10 mouse cellular contexts compared by ENCODE assay signal in genomic region chr8:88306511-88306910, GRCm38 (mm10). TPM values are rescaled to one million over a fixed set of nuclear protein-coding genes. Genes with fewer than 3 reads are reported as not detected.
DNase-seq lines count a peak whose midpoint lies in the region.
"Had no signal": no experiment of that assay in that cellular context is flagged by ENCODE, and none has a peak within 500 bp of the region (broad histone marks: within the 10 kb centered on the region; RNA-seq: fewer than 3 reads in every experiment).

No protein-coding gene starts in this region.

- no peaks in the 10 kb centered on the region for H3K9me3 ChIP-seq in heart, embryonic 10.5 days
- H3K9me3 ChIP-seq: neural tube, embryonic 12.5 days had no signal

- no peak overlapping the region for H3K4me3 ChIP-seq in heart, embryonic 10.5 days
- H3K4me3 ChIP-seq: neural tube, embryonic 12.5 days had no signal

- DNase-seq in heart, postnatal 4 days, result peak; percentile 60
- DNase-seq in heart, embryonic 10.5 days (ENCODE audit: low spot score), result no peak
- DNase-seq in A20 (ENCODE audit: low read depth, low spot score) (peak; percentile 22), ZHBTc4 (ENCODE audit: low read depth, low spot score) (peak; percentile 49)
- DNase-seq in lung, postnatal 10 days, result peak; percentile 63
- no peak for DNase-seq in cerebellum, adult 9-10 months
- DNase-seq in Muller cell, postnatal 12 days (ENCODE audit: inconsistent ontology term), result no peak
- DNase-seq in layer of hippocampus, adult 11-12 months (ENCODE audit: low spot score), result no peak
- DNase-seq: gastrocnemius, postnatal 10 days had no signal

- peaks cover 28% of the 10 kb centered on the region; the same call in 1 of the 2 replicates for H3K27me3 ChIP-seq in heart, embryonic 10.5 days (ENCODE audit: insufficient read depth, poor library complexity, severe bottlenecking)
- H3K27me3 ChIP-seq: neural tube, embryonic 12.5 days had no signal

- H3K36me3 ChIP-seq in heart, embryonic 10.5 days, result no peaks in the 10 kb centered on the region
- H3K36me3 ChIP-seq: neural tube, embryonic 12.5 days had no signal

- 61% methylated on average over 14 of the region's 14 CpGs for WGBS in heart, embryonic 10.5 days

- H3K27ac ChIP-seq in heart, embryonic 10.5 days, result no peak overlapping the region
- H3K27ac ChIP-seq: neural tube, embryonic 12.5 days had no signal

- peaks cover 15% of the 10 kb centered on the region; the same call in 1 of the 2 replicates for H3K4me1 ChIP-seq in heart, embryonic 10.5 days

RNA-seq across cellular contexts. Expression of gene Adcy7, which starts 34.3 kb away (rescaled TPM):
- total RNA-seq in heart, postnatal 4 days (2021), result 1 to 10 TPM; 4.0 to 5.4 TPM
- polyA plus RNA-seq in heart, embryonic 10.5 days (2016; fragmentation: Nextera tagmentation; extraction: Ambion mirVana), result 3.4 and 4.0 TPM in 2 replicates

RNA-seq across cellular contexts. Expression of gene Brd7, which starts 55.5 kb away (rescaled TPM):
- 10 to 100 TPM; 73.4 to 87.1 TPM for total RNA-seq in heart, postnatal 4 days (2021)
- polyA plus RNA-seq in heart, embryonic 10.5 days (2016; fragmentation: Nextera tagmentation; extraction: Ambion mirVana), result 56.8 and 65.1 TPM in 2 replicates

Comparison
In these comparisons a context has a peak if more than half of its experiments do, and no peak if none do; other contexts are left out.
1. DNase-seq: peak in heart, postnatal 4 days (single experiment), A20 (single experiment), ZHBTc4 (single experiment) and lung, postnatal 10 days (single experiment); none in heart, embryonic 10.5 days (single experiment), cerebellum, adult 9-10 months (single experiment), Muller cell, postnatal 12 days (single experiment) and layer of hippocampus, adult 11-12 months (single experiment).